Mouse (Mus musculus) subcutaneous adipose tissue, adult 2 months (tissue): Measurements from ENCODE around the gene F13a1. TPM values are rescaled to one million over a fixed set of nuclear protein-coding genes. Genes with fewer than 3 reads are reported as not detected.

ENCODE experiments used
- polyA plus RNA-seq: library from polyadenylated mRNA; depleted of rRNA; stranded (reverse); fragments of >200 nt; gene quantifications from 2 replicates; pipeline ENCODE4 v1.2.3, GENCODE M21; 2012; ENCODE audit warnings: low replicate concordance; rRNA removed

Gene F13a1
- 27.1 and 34.5 TPM in 2 replicates for polyA plus RNA-seq

DNA sequence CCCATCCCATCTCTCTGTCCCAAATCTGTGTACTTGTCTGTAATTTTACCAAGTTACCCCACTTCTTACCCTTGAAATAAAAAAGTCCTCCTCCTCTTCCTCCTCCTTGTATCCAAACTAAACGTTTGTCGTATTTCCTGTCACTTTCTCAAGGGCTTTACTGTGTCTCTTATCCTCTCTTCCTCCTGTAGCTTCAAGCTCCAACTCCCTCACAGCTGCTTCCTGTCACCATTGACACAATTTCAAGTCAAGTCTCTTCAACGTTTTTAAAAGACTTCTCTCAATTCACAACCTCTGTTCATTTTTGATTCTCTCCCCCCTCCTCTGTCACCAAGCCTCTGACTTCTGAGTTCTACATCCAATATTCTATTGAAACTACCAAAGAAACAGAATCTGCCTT lies at the start of gene F13a1:
Gene F13a1, minus strand, starts transcription at position 119 of the 400 bp plus-strand sequence.

